Mouse (Mus musculus): ENCODE results near the gene Gpc6. TPM values are rescaled to one million over a fixed set of nuclear protein-coding genes. Genes with fewer than 3 reads are reported as not detected.

Gpc6 gene
- polyA plus RNA-seq, 1 experiment from 2014 or later, result 11.4 TPM

- Histone ChIP-seq H3K36me3 (ENCODE audit: control insufficient read depth, insufficient read depth, low read length) (no peaks in the 10 kb centered on the region), H3K4me1 (replicated peaks; ENCODE audit: control insufficient read depth, insufficient read depth) (no peaks in the 10 kb centered on the region), H3K9me3 (ENCODE audit: control insufficient read depth, low read length) (no peaks in the 10 kb centered on the region), H3K4me2 (replicated peaks; ENCODE audit: low read depth) (no peak overlapping the region), H3K27me3 (ENCODE audit: control insufficient read depth, insufficient read depth, low read length) (no peaks in the 10 kb centered on the region), H3K9ac (ENCODE audit: low read length) (no peak overlapping the region), H3K4me3 (ENCODE audit: low read depth, low read length) (no peak overlapping the region), H3K27ac (replicated peaks) (no peak overlapping the region)
- no peak for DNase-seq (ENCODE audit: low spot score)
- TF ChIP-seq CTCF (IDR thresholded peaks at IDR 0.05; ENCODE audit: low read depth) (no peak), EP300 (optimal IDR thresholded peaks at IDR 0.05) (no peak)
- WGBS, result 68% methylated on average over 3 of the region's 3 CpGs
- ATAC-seq (ENCODE audit: low FRiP score, low TSS enrichment), result no peak
These were observed 912.6 kb downstream of the Gpc6 start for GRCm38 (mm10) chr14:117837715-117838114.

- ATAC-seq (ENCODE audit: low FRiP score, low TSS enrichment) (no peak), DNase-seq (ENCODE audit: low spot score) (no peak)
- no peak overlapping the region for H3K4me3 ChIP-seq (ENCODE audit: low read depth, low read length)
- no peak overlapping the region for H3K9ac ChIP-seq (ENCODE audit: low read length)
- no peaks in the 10 kb centered on the region for H3K9me3 ChIP-seq (ENCODE audit: control insufficient read depth, low read length)
- H3K4me1 ChIP-seq (replicated peaks; ENCODE audit: control insufficient read depth, insufficient read depth), result no peaks in the 10 kb centered on the region
- WGBS, result 66% methylated on average over 4 of the region's 4 CpGs
- H3K36me3 ChIP-seq (ENCODE audit: control insufficient read depth, insufficient read depth, low read length), result no peaks in the 10 kb centered on the region
- no peak overlapping the region for H3K4me2 ChIP-seq (replicated peaks; ENCODE audit: low read depth)
- H3K27ac ChIP-seq (replicated peaks), result no peak overlapping the region
- H3K27me3 ChIP-seq (ENCODE audit: control insufficient read depth, insufficient read depth, low read length), result no peaks in the 10 kb centered on the region
- TF ChIP-seq EP300 (optimal IDR thresholded peaks at IDR 0.05), result no peak
- TF ChIP-seq CTCF (IDR thresholded peaks at IDR 0.05; ENCODE audit: low read depth), result no peak
These were observed 916.1 kb downstream of the Gpc6 start for GRCm38 (mm10) chr14:117841211-117841610.

- TF ChIP-seq EP300 (optimal IDR thresholded peaks at IDR 0.05), result no peak
- no peak for TF ChIP-seq CTCF (IDR thresholded peaks at IDR 0.05; ENCODE audit: low read depth)
- ATAC-seq (ENCODE audit: low FRiP score, low TSS enrichment) (no peak), DNase-seq (ENCODE audit: low spot score) (no peak)
- Histone ChIP-seq H3K27ac (replicated peaks) (peak overlapping the region; percentile 5; the same call in 1 of the 2 replicates), H3K4me1 (replicated peaks; ENCODE audit: control insufficient read depth, insufficient read depth) (no peaks in the 10 kb centered on the region), H3K9ac (ENCODE audit: low read length) (no peak overlapping the region), H3K4me3 (ENCODE audit: low read depth, low read length) (no peak overlapping the region), H3K9me3 (ENCODE audit: control insufficient read depth, low read length) (no peaks in the 10 kb centered on the region), H3K36me3 (ENCODE audit: control insufficient read depth, insufficient read depth, low read length) (no peaks in the 10 kb centered on the region), H3K27me3 (ENCODE audit: control insufficient read depth, insufficient read depth, low read length) (no peaks in the 10 kb centered on the region), H3K4me2 (replicated peaks; ENCODE audit: low read depth) (no peak overlapping the region)
- WGBS, result 45% methylated on average over 14 of the region's 14 CpGs
These were observed 916.9 kb downstream of the Gpc6 start for GRCm38 (mm10) chr14:117841797-117842553.

- Histone ChIP-seq H3K4me1 (replicated peaks; ENCODE audit: control insufficient read depth, insufficient read depth) (no peaks in the 10 kb centered on the region), H3K36me3 (ENCODE audit: control insufficient read depth, insufficient read depth, low read length) (no peaks in the 10 kb centered on the region), H3K4me3 (ENCODE audit: low read depth, low read length) (no peak overlapping the region), H3K9ac (ENCODE audit: low read length) (no peak overlapping the region), H3K9me3 (ENCODE audit: control insufficient read depth, low read length) (no peaks in the 10 kb centered on the region), H3K27ac (replicated peaks) (no peak overlapping the region), H3K4me2 (replicated peaks; ENCODE audit: low read depth) (no peak overlapping the region), H3K27me3 (ENCODE audit: control insufficient read depth, insufficient read depth, low read length) (no peaks in the 10 kb centered on the region)
- WGBS, result 56% methylated on average over 11 of the region's 11 CpGs
- ATAC-seq (ENCODE audit: low FRiP score, low TSS enrichment), result peak; percentile 91
- peak; percentile 50 for DNase-seq (ENCODE audit: low spot score)
- no peak for TF ChIP-seq EP300 (optimal IDR thresholded peaks at IDR 0.05)
- TF ChIP-seq CTCF (IDR thresholded peaks at IDR 0.05; ENCODE audit: low read depth), result no peak
These were observed 924.7 kb downstream of the Gpc6 start for GRCm38 (mm10) chr14:117849591-117850505.

GRCm38 (mm10) chr14:117852266-117852665, 927.2 kb downstream of the Gpc6 start:
- no peaks in the 10 kb centered on the region for H3K36me3 ChIP-seq (ENCODE audit: control insufficient read depth, insufficient read depth, low read length)
- no peaks in the 10 kb centered on the region for H3K9me3 ChIP-seq (ENCODE audit: control insufficient read depth, low read length)
- H3K4me1 ChIP-seq (replicated peaks; ENCODE audit: control insufficient read depth, insufficient read depth), result no peaks in the 10 kb centered on the region
- no peak for TF ChIP-seq CTCF (IDR thresholded peaks at IDR 0.05; ENCODE audit: low read depth)
- TF ChIP-seq EP300 (optimal IDR thresholded peaks at IDR 0.05), result no peak
- H3K27me3 ChIP-seq (ENCODE audit: control insufficient read depth, insufficient read depth, low read length), result no peaks in the 10 kb centered on the region
- H3K27ac ChIP-seq (replicated peaks), result no peak overlapping the region
- ATAC-seq (ENCODE audit: low FRiP score, low TSS enrichment) (no peak), DNase-seq (ENCODE audit: low spot score) (no peak)
- H3K4me3 ChIP-seq (ENCODE audit: low read depth, low read length), result no peak overlapping the region
- H3K4me2 ChIP-seq (replicated peaks; ENCODE audit: low read depth), result no peak overlapping the region
- WGBS, result 83% methylated on average over 3 of the region's 3 CpGs
- H3K9ac ChIP-seq (ENCODE audit: low read length), result no peak overlapping the region

Measured in stomach, postnatal 0 days (tissue).